Mouse (Mus musculus) neural tube, embryonic 15.5 days (tissue): ENCODE results near the gene Serpinh1. TPM values are rescaled to one million over a fixed set of nuclear protein-coding genes. Genes with fewer than 3 reads are reported as not detected.

ENCODE experiments used
- ATAC-seq: fragments of 200-750 bp; cut with Nextera tagmentation; 2 replicates; pipeline ENCODE4 v1.8.0; 2017; ENCODE audit warnings: mild to moderate bottlenecking, moderate TSS enrichment, moderate library complexity; ENCODE audit not compliant: low FRiP score
- H3K27ac ChIP-seq: fragments of 300-500 bp; sonication (generic); replicated peaks from 2 replicates; pipeline ENCODE4 v1.5.1; 2015; ENCODE audit warnings: mild to moderate bottlenecking, inconsistent platforms
- H3K27me3 ChIP-seq: fragments of 300-500 bp; sonication (generic); replicated peaks from 2 replicates; pipeline ENCODE4 v1.6.1; 2015; ENCODE audit warnings: inconsistent platforms
- H3K36me3 ChIP-seq: fragments of 300-500 bp; sonication (generic); 2 replicates; pipeline ENCODE4 v1.6.1; 2015; ENCODE audit warnings: inconsistent platforms
- H3K4me1 ChIP-seq: fragments of 300-500 bp; sonication (generic); 2 replicates; pipeline ENCODE4 v1.6.1; 2015; ENCODE audit warnings: inconsistent platforms
- H3K4me2 ChIP-seq: fragments of 300-500 bp; sonication (generic); 2 replicates; pipeline ENCODE4 v1.6.1; 2015; ENCODE audit warnings: inconsistent platforms, mild to moderate bottlenecking, moderate library complexity
- H3K4me3 ChIP-seq: fragments of 300-500 bp; sonication (generic); replicated peaks from 2 replicates; pipeline ENCODE4 v1.5.1; 2015; ENCODE audit warnings: mild to moderate bottlenecking, inconsistent platforms
- H3K9ac ChIP-seq: fragments of 300-500 bp; sonication (generic); replicated peaks from 2 replicates; pipeline ENCODE4 v1.6.1; 2015; ENCODE audit warnings: mild to moderate bottlenecking, inconsistent platforms
- H3K9me3 ChIP-seq: fragments of 300-500 bp; sonication (generic); replicated peaks from 2 replicates; pipeline ENCODE4 v1.6.1; 2016; ENCODE audit warnings: inconsistent platforms
- WGBS: fragments of 180-500 bp; shearing (Covaris S2); methylation state at CpG from one replicate; pipeline ENCODE4 v1.1.7; 2015; ENCODE audit warnings: mixed read lengths; 5-methylcytosine and 5-hydroxymethylcytosine counted together
- polyA plus RNA-seq: library from polyadenylated mRNA; unstranded; fragments of >200 nt; fragmentation: Nextera tagmentation; extraction: Ambion mirVana; gene quantifications from 2 replicates; pipeline ENCODE4 v1.2.1, GENCODE M21; 2015

The Serpinh1 gene
- 332 and 435 TPM in 2 replicates for polyA plus RNA-seq

DNA sequence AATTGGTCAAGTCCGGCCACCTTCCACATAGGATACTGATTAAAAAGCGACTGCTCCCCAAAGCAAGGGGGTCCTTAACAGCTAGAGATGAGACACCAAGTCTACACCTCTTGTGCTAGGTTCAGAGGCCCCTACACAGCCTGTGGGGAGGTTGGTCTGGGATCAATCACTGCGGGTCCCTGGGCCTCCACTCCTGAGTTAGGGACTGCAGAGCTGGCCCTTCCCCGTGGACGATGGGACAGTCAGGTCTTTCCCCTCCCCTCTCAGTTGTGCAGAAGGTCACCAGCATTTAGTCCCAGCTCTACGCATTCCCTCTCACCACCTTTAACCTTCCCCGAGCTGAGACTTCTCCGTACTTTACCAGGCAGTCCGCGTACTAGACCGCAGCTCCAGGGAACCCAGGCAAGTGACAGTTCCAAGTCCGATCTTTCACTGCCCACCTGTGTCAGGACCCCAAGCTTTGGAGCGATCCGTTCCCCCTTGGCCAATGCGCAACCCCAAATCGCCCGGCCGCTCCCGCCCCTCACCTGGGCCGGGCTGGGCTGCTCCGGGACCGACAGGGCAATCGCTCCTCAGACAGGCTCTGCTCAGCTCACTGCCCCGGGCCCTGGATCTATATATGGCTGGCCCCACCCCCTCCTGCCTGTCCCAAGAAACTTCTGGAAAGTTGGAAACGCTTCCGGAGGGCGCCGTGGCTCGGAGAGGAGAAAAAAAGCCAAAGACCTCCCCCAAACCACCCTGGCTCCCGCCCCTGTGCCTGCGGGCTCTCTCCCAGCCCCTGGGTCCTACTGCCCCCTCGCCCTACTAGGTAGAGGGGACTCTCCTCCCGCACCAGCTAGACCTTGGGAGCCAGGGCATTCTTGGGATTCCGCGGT is at the start of gene Serpinh1:
Gene Serpinh1 (minus strand): TSS at position 714 of the 875 bp plus-strand sequence.
- 3% methylated on average over 34 of the region's 35 CpGs for WGBS
- Histone ChIP-seq H3K4me2 (peak within 1 kb of the TSS; percentile 57), H3K36me3 (peaks cover 4% of the 10 kb centered on the region; the same call in 1 of the 2 replicates), H3K27ac (peak within 1 kb of the TSS; percentile 81), H3K4me1 (peaks cover 68% of the 10 kb centered on the region), H3K9ac (peak within 1 kb of the TSS; percentile 50), H3K9me3 (no peaks in the 10 kb centered on the region), H3K4me3 (peak within 1 kb of the TSS; percentile 43), H3K27me3 (no peaks in the 10 kb centered on the region)
- ATAC-seq = peak; percentile 33; the same call in 1 of the 2 replicates

DNA sequence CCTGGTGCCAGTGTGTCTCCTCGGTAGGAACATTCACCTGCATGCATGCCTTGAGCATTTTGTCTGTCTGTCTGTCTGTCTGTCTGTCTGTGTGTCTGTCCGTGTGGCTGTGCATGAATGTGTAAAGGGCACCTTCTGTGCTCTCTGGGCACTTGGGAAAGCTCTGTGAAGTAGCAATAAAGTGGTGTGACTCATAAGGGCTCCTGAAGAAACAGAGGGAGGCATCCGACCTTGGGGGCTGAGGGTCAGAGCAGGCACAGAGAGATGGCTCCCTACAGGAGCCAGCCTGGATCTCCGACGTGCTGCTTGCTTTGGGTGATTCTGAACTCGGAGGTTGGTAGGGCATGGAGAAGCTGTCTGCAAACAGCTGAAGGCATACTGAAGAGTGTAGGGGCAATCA is 49.4 kb upstream of the Serpinh1 start:
- Histone ChIP-seq H3K27ac (no peak overlapping the region), H3K27me3 (no peaks in the 10 kb centered on the region), H3K4me3 (no peak overlapping the region), H3K36me3 (peaks cover 9% of the 10 kb centered on the region), H3K4me1 (peaks cover 3% of the 10 kb centered on the region; the same call in 1 of the 2 replicates), H3K9ac (no peak overlapping the region), H3K9me3 (no peaks in the 10 kb centered on the region), H3K4me2 (no peak overlapping the region)
- ATAC-seq = no peak
- WGBS = 76% methylated on average over 6 of the region's 6 CpGs

- H3K4me2 ChIP-seq = no peak overlapping the region
- H3K27me3 ChIP-seq = no peaks in the 10 kb centered on the region
- no peak overlapping the region for H3K4me3 ChIP-seq
- H3K4me1 ChIP-seq = peaks cover 10% of the 10 kb centered on the region
- no peak overlapping the region for H3K9ac ChIP-seq
- no peaks in the 10 kb centered on the region for H3K9me3 ChIP-seq
- 84% methylated on average over 8 of the region's 8 CpGs for WGBS
- H3K27ac ChIP-seq = no peak overlapping the region
- ATAC-seq = no peak
- peaks cover 9% of the 10 kb centered on the region for H3K36me3 ChIP-seq
Observed at GRCm38 (mm10) chr7:99401373-99401772, 48.3 kb upstream of the Serpinh1 start.

DNA sequence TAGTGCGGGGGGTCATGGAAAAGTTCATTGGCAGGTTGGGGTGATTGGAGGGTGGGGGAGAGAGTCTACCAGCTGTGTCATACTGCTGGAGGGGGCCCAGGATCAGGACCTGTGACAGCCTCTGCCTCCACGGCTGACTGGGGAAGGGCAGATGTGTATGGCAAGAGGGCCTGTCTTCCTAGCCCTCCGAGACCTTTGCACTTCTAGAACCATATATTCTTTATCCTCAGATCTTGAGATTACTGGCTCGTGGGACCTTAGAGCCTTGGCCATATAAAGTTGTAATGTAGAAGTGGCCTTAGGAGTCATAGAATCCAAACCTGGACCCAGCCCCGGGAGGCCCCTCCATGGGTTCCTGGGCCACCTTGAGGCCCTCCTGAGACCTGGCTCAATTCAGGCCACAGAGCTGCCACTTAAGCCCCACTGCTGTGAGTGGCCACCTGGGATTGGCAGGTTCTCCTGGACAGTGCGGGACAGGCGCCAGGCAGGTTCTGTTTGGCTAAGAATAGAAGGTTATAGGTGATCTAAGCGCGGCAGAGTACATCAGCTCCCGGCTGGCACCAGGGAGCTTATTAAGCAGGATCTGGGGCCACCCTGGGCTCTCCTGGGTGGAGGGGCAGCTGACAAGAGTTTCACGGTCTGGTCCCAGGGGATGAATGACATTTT is 44.1 kb upstream of the Serpinh1 start:
- 76% methylated on average over 11 of the region's 11 CpGs for WGBS
- no peak for ATAC-seq
- Histone ChIP-seq H3K4me1 (peaks cover 28% of the 10 kb centered on the region), H3K9ac (no peak overlapping the region), H3K4me2 (no peak overlapping the region), H3K4me3 (no peak overlapping the region), H3K27me3 (no peaks in the 10 kb centered on the region), H3K27ac (no peak overlapping the region), H3K36me3 (peaks cover 23% of the 10 kb centered on the region), H3K9me3 (no peaks in the 10 kb centered on the region)

- WGBS = 66% methylated on average over 11 of the region's 11 CpGs
- no peaks in the 10 kb centered on the region for H3K27me3 ChIP-seq
- peaks cover 33% of the 10 kb centered on the region for H3K4me1 ChIP-seq
- H3K9me3 ChIP-seq = no peaks in the 10 kb centered on the region
- no peak overlapping the region for H3K4me2 ChIP-seq
- peaks cover 33% of the 10 kb centered on the region for H3K36me3 ChIP-seq
- no peak for ATAC-seq
- no peak overlapping the region for H3K9ac ChIP-seq
- H3K4me3 ChIP-seq = no peak overlapping the region
- no peak overlapping the region for H3K27ac ChIP-seq
Observed at GRCm38 (mm10) chr7:99395908-99396616, 43.0 kb upstream of the Serpinh1 start.

DNA sequence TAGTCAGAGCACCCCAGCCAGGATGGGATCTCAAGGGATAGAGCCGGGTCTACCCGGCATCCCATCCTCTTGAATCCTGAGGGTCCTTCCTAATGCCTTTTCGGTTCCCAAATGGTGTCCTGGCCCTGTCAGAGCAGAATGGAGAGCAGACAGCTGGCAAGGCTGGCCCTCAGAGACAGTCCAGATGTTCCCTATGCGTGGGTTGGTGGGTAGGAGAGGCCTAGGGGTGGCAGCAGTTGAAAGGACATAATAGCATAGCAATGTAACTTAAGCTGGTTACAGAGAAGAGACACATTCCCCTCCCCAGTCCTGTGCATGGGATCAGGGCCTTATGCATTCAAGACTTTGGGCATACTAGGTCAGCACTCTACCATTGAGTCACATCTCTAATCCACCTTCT is 42.3 kb upstream of the Serpinh1 start:
- Histone ChIP-seq H3K27ac (no peak overlapping the region), H3K4me2 (no peak overlapping the region), H3K36me3 (peaks cover 33% of the 10 kb centered on the region), H3K9ac (no peak overlapping the region), H3K9me3 (no peaks in the 10 kb centered on the region), H3K4me3 (no peak overlapping the region), H3K27me3 (no peaks in the 10 kb centered on the region), H3K4me1 (peaks cover 35% of the 10 kb centered on the region)
- WGBS = 75% methylated on average over 4 of the region's 4 CpGs
- ATAC-seq = no peak

DNA sequence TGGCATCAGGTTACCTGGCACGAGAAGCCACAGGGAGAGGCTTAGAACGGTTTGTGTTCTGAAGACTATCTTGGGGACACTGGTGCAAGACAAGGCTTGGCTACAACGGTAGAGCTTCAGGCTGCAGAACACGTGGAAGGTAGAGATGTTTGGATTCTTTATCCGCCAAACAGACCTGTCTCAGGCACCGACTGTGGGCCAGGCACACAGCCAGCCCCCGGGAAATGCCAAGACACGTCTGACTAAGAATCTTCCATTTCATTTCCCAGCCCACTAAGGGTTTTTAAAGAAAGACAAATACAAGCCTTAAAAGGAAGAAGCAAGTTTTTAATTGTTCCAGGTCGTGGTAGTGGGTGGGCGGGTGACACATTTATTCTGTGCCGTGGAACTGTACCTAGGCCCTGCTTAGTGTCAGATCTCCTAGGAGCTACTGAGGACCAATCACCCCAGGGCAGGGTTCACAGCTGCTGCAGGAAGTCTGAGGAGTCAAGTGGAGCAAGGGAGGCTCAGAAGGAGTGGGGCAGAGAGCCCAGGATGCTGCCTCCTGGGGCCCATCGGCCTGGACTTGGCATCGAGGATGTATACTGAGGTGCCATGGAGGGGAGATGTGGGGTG is 40.8 kb upstream of the Serpinh1 start:
- H3K36me3 ChIP-seq = peaks cover 33% of the 10 kb centered on the region
- H3K9me3 ChIP-seq = no peaks in the 10 kb centered on the region
- no peak overlapping the region for H3K27ac ChIP-seq
- H3K4me3 ChIP-seq = no peak overlapping the region
- no peak overlapping the region for H3K4me2 ChIP-seq
- H3K27me3 ChIP-seq = no peaks in the 10 kb centered on the region
- H3K4me1 ChIP-seq = peaks cover 46% of the 10 kb centered on the region
- ATAC-seq = no peak
- H3K9ac ChIP-seq = no peak overlapping the region
- 85% methylated on average over 13 of the region's 13 CpGs for WGBS

DNA sequence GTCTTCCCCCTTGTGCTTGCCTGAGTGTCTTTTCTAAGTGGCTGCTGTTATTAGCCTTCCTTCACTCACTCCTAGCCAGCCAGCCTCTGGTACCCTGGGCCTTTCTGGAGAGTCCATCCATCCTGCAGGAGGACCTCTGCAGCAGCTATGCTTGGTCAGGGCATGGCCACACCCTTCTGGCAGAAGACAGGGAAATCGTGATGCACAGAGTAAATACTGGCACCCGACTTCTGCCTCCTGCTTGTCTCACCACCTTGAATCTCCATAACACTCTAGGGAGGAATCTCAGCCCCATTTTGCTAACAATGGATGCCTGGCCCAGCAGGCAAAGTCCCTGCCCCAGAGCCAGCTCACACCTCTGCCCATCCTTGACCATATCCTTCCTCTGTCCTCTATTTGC is 39.7 kb upstream of the Serpinh1 start:
- H3K27me3 ChIP-seq = no peaks in the 10 kb centered on the region
- no peak overlapping the region for H3K9ac ChIP-seq
- H3K27ac ChIP-seq = no peak overlapping the region
- H3K9me3 ChIP-seq = no peaks in the 10 kb centered on the region
- peaks cover 41% of the 10 kb centered on the region for H3K36me3 ChIP-seq
- ATAC-seq = no peak
- H3K4me1 ChIP-seq = peaks cover 47% of the 10 kb centered on the region
- no peak overlapping the region for H3K4me2 ChIP-seq
- no peak overlapping the region for H3K4me3 ChIP-seq
- WGBS = 78% methylated on average over 2 of the region's 2 CpGs

DNA sequence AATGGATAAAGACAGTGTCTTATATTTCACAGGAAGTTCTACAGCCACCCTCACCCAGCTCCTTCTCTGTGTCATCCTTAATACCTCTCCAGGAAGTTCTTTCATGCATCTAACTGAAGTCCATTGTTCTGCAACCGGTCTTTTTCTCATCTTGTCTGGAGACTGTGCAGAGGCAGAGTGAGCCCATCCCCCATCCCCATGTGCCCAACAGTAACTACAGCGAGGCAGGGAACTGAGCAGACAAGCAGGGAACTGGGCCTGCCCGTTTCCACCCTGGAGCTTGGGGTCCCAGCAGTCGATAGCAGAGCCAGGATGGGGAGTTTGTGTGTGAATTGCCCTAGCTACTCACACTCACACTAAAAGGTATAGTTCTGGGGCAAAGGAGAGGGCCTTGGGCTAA is 37.5 kb upstream of the Serpinh1 start:
- Histone ChIP-seq H3K9ac (no peak overlapping the region), H3K4me2 (no peak overlapping the region), H3K4me1 (peaks cover 45% of the 10 kb centered on the region), H3K27ac (no peak overlapping the region), H3K9me3 (no peaks in the 10 kb centered on the region), H3K4me3 (no peak overlapping the region), H3K27me3 (no peaks in the 10 kb centered on the region), H3K36me3 (peaks cover 46% of the 10 kb centered on the region)
- 25% methylated on average over 4 of the region's 4 CpGs for WGBS
- no peak for ATAC-seq

DNA sequence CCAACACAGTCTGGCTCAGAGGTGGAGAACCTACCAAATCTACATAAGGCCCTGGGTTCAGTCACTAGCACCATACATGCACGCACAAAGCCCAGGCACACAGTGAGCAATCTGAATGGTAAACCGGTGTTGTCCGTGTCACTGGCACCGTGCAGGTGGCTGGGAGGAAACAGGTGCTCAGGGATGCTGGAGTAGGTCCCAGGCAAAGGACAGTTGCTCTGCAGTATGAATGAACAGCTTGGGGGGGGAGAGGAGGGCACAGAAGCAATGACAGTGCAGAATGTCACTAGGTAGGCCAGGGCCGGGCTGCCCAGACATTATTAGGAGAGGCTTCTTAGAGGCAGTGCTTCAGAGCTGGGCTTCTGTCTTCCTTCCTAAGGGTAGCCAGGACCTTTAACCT is 34.3 kb upstream of the Serpinh1 start:
- H3K4me2 ChIP-seq = no peak overlapping the region
- H3K9ac ChIP-seq = no peak overlapping the region
- H3K9me3 ChIP-seq = no peaks in the 10 kb centered on the region
- peaks cover 65% of the 10 kb centered on the region for H3K4me1 ChIP-seq
- no peaks in the 10 kb centered on the region for H3K27me3 ChIP-seq
- no peak for ATAC-seq
- peaks cover 33% of the 10 kb centered on the region for H3K36me3 ChIP-seq
- no peak overlapping the region for H3K27ac ChIP-seq
- H3K4me3 ChIP-seq = no peak overlapping the region
- 92% methylated on average over 5 of the region's 5 CpGs for WGBS

GRCm38 (mm10) chr7:99386811-99387210 is 33.8 kb upstream of the Serpinh1 start:
- no peak overlapping the region for H3K4me3 ChIP-seq
- H3K4me1 ChIP-seq = peaks cover 64% of the 10 kb centered on the region
- no peak overlapping the region for H3K9ac ChIP-seq
- H3K27ac ChIP-seq = no peak overlapping the region
- ATAC-seq = no peak
- H3K27me3 ChIP-seq = no peaks in the 10 kb centered on the region
- no peaks in the 10 kb centered on the region for H3K9me3 ChIP-seq
- H3K4me2 ChIP-seq = no peak overlapping the region
- H3K36me3 ChIP-seq = peaks cover 28% of the 10 kb centered on the region
- 92% methylated on average over 4 of the region's 4 CpGs for WGBS
